Mouse (Mus musculus): Measurements from ENCODE around the gene Hipk4.

Hipk4 gene

GRCm38 (mm10) chr7:27541431-27541830 lies 18.4 kb downstream of the Hipk4 start:
- DNase-seq: peak; percentile 88 to 91

- no peak for DNase-seq
Observed at GRCm38 (mm10) chr7:27541922-27542321, 18.9 kb downstream of the Hipk4 start.

- DNase-seq: peak; percentile 87 to 88
Observed at GRCm38 (mm10) chr7:27542392-27543033, 19.4 kb downstream of the Hipk4 start.

GRCm38 (mm10) chr7:27543065-27543464 lies 20.0 kb downstream of the Hipk4 start:
- DNase-seq: no peak

- DNase-seq: no peak
Observed at GRCm38 (mm10) chr7:27543851-27544250, 20.8 kb downstream of the Hipk4 start.

- peak; percentile 76 to 80 for DNase-seq
Observed at GRCm38 (mm10) chr7:27544675-27545370, 21.8 kb downstream of the Hipk4 start.

GRCm38 (mm10) chr7:27549597-27549996 lies 26.5 kb downstream of the Hipk4 start:
- DNase-seq: no peak

GRCm38 (mm10) chr7:27552070-27552469 lies 29.0 kb downstream of the Hipk4 start:
- DNase-seq: peak in 1 of 2 experiments; percentile 17

- peak; percentile 97 to 98 for DNase-seq
Observed at GRCm38 (mm10) chr7:27552931-27553513, 30.0 kb downstream of the Hipk4 start, which contains the start of the genes Pld3 and 2310022A10Rik. Pld3 (minus strand) TSS chr7:27553218. 2310022A10Rik (plus strand) TSS chr7:27553233.

- DNase-seq: no peak
Observed at GRCm38 (mm10) chr7:27560291-27560887, 37.3 kb downstream of the Hipk4 start.

GRCm38 (mm10) chr7:27560978-27561377 lies 37.9 kb downstream of the Hipk4 start:
- DNase-seq: no peak

- DNase-seq: no peak
Observed at GRCm38 (mm10) chr7:27569580-27570224, 46.6 kb downstream of the Hipk4 start.

- no peak for DNase-seq
Observed at GRCm38 (mm10) chr7:27572133-27572532, 49.1 kb downstream of the Hipk4 start.

- no peak for DNase-seq
Observed at GRCm38 (mm10) chr7:27574124-27574880, 51.2 kb downstream of the Hipk4 start.

GRCm38 (mm10) chr7:27576914-27577313 lies 53.8 kb downstream of the Hipk4 start:
- DNase-seq: peak; percentile 76 to 79

- DNase-seq: no peak
Observed at GRCm38 (mm10) chr7:27577589-27577988, 54.5 kb downstream of the Hipk4 start.

- no peak for DNase-seq
Observed at GRCm38 (mm10) chr7:27578465-27578864, 55.4 kb downstream of the Hipk4 start.

GRCm38 (mm10) chr7:27580380-27581174 lies 57.5 kb downstream of the Hipk4 start:
- DNase-seq: no peak

Data from B cell, adult 2 months (primary cell).